Mouse (Mus musculus) olfactory bulb, adult 2 months (tissue): ENCODE results near the gene Klhl12. TPM values are rescaled to one million over a fixed set of nuclear protein-coding genes. Genes with fewer than 3 reads are reported as not detected.

Experiments
- H3K27ac ChIP-seq: fragments of 200-500 bp; 2 replicates; pipeline ENCODE4 v1.5.1; 2012; ENCODE audit warnings: low read depth, low read length; ENCODE audit not compliant: insufficient read depth
- H3K4me1 ChIP-seq: fragments of 200-500 bp; 2 replicates; pipeline ENCODE4 v1.6.1; 2012; ENCODE audit warnings: low read length; ENCODE audit not compliant: control insufficient read depth, insufficient read depth
- H3K4me3 ChIP-seq: fragments of 200-500 bp; 2 replicates; pipeline ENCODE4 v1.5.1; 2012; ENCODE audit warnings: mild to moderate bottlenecking, low read depth, low read length, moderate library complexity; ENCODE audit not compliant: insufficient read depth
- CTCF ChIP-seq: fragments of 200-500 bp; IDR thresholded peaks from 2 replicates; pipeline ENCODE4 v1.5.1; 2012; ENCODE audit warnings: low read depth, mild to moderate bottlenecking, low read length, moderate library complexity; ENCODE audit not compliant: insufficient read depth
- POLR2A ChIP-seq: fragments of 200-500 bp; IDR thresholded peaks from 2 replicates; pipeline ENCODE4 v1.6.1; 2012; ENCODE audit warnings: mild to moderate bottlenecking, low read depth, low read length, moderate library complexity; ENCODE audit not compliant: insufficient read depth
- WGBS: fragments of 180-500 bp; shearing (Covaris S2); methylation state at CpG from one replicate; pipeline ENCODE4 v1.1.7; 2018; 5-methylcytosine and 5-hydroxymethylcytosine counted together
- polyA plus RNA-seq: library from polyadenylated mRNA; stranded (reverse); fragments of >200 nt; gene quantifications from 2 replicates; pipeline ENCODE4 v1.2.4, GENCODE M21; 2012; ENCODE audit warnings: low replicate concordance; ENCODE audit not compliant: missing spikeins, insufficient read depth, insufficient read length

Gene Klhl12
- not detected in 2 replicates for polyA plus RNA-seq

DNA sequence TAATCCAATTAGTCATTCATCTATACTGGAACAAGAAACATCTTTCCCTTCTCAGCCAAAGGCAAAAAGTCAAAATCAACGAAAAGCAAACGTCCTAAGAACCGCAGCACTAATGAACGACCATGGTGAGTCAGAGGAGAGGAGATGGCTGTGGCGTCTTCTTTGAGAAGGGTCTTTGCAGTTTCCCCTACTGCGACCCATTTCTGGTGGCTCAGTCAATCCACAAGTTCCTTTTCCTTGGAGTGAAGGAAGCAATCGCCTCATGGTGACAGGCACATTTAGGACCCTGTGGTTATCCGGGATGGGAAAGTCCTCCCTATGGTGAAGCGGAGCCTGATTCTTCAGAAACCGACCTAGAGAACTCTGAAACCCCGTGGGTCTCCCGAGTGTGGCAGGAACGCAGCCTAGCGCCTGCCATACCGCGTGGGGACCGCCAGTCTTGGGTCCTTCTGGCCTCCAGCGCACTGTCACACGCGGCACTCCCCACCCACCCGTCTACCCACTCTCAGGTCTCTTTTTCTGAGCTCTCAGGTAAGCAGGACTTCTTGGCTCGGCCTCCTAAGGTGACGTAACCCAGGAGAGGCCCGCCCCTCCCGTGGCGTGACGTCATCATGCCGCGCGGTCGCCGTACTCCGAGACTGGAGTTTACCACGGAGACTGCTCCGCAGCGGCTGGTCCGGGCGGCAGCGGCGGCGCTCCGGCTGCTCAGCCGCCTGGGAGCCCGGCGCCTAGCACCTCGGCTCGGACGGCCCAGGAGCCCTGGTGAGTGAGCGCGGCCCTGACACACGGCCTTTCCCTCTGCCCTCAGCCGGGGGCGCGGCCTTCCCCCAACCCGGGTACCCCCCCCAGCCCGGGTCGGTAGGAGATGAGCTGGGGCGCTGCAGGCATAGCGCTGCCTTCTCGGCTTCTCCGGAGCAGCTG lies at the start of gene Klhl12:
Klhl12 (plus strand) TSS at position 628 of the 921 bp plus-strand sequence.
- Histone ChIP-seq H3K27ac (no peak within 1 kb of the TSS; the same call in 1 of the 2 replicates), H3K4me3 (peak within 1 kb of the TSS; percentile 93), H3K4me1 (no peaks in the 10 kb centered on the region)
- no peak for TF ChIP-seq CTCF
- TF ChIP-seq POLR2A = no peak
- under 1% methylated on average over 61 of the region's 61 CpGs for WGBS

DNA sequence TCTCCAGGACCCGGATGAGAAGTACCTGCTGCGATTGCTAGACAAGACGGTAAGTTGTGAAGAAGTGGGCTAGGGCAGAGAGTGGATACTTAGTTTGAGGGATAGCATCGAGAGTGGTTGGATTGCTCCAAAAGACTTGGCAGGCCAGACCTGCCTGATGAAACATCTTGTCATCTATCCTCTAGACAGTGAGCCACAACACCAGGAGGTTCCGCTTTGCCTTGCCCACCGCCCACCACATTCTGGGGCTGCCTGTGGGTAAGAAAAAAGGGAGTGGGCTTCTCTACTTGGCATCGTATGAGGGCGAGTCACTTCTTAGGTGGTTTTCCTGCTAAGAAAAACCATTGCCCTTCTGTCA lies 48.9 kb upstream of the Klhl12 start:
- H3K4me1 ChIP-seq = peaks cover 9% of the 10 kb centered on the region
- H3K27ac ChIP-seq = no peak overlapping the region
- WGBS = 36% methylated on average over 8 of the region's 8 CpGs
- H3K4me3 ChIP-seq = peak overlapping the region; percentile 59
- TF ChIP-seq POLR2A (no peak), CTCF (no peak)

DNA sequence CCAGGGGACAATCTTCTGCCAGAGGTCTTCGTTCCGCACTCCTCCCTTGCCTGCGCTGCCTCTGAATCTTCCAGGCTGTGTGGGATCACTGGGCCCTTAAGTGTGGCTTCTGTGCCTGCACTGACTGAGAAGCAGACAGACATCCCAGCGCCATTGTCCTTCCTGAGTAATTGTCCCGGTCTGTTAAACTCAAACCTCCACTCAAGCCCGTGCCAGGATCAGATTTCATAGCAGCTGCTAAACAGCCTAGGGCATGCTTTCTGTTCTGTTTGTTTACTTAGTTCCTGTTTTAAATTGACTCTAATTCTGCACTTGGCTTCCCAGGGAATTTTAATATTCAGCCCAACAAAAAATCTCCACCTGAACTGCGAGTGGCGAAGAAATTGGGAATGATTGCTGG lies 47.3 kb upstream of the Klhl12 start:
- Histone ChIP-seq H3K4me3 (no peak overlapping the region), H3K27ac (no peak overlapping the region), H3K4me1 (peaks cover 9% of the 10 kb centered on the region)
- 88% methylated on average over 8 of the region's 8 CpGs for WGBS
- TF ChIP-seq POLR2A (no peak), CTCF (no peak)

DNA sequence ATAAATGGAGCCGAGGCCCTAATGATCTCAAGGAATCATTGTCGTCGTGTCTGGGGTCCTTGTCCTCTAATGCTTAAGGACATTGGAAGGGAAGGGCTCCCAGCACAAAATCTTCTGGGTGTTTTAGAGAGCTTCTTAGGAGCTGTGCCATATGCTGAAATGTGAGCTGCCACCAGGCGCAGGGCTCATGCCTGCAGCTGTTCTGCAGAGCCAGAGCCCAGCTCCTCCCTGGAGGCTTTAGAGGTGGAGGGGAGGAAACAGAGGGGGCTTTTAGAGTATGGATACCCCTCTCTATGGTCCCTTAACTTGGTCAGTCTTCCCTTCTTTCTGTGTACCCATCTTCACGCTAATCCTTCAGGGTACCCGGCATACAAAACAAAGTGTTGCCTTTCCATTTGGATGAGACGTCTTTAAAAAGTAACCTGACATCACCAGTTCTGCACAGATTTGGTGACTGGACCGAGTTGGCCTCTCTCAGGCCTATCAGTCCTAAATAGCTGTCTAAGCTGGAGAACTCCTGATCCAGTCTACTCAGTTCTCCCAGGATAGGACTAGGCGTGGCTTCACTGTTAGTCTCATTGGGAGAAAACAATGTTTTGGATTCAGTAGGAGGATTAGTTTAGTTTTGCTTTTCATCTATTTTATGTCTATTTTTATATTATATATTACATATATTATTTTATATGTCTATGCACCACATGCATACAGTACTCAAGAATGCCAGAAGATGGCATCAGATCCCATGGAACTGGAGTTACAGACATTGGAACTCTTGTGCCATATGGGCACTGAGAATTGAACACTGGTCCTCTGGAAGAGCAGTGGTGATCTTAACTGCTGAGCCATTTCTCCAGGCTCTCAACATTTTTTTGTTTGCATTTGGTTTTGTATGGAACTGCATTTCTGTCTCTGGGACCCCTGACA lies 43.4 kb upstream of the Klhl12 start:
- Histone ChIP-seq H3K27ac (no peak overlapping the region), H3K4me1 (peaks cover under 1% of the 10 kb centered on the region; the same call in 1 of the 2 replicates), H3K4me3 (no peak overlapping the region)
- 95% methylated on average over 9 of the region's 9 CpGs for WGBS
- TF ChIP-seq CTCF = no peak
- TF ChIP-seq POLR2A = no peak

DNA sequence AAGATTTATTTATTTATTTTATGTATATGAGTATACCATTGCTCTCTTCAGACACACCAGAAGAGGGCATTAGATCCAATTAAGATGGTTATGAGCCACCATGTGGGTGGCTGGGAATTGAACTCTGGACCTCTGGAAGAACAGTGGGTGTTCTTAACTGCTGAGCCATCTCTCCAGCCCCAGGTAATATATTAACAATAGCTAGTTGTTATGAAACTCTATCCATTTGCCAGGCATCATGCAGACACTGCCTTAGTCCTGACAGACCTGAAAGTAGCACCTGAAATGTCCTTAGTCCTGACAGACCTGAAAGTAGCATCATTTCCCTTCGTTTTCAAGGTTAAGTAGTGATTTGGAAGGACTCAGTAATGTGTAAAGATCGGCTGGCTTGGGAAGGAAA lies 41.3 kb upstream of the Klhl12 start:
- no peak for TF ChIP-seq CTCF
- TF ChIP-seq POLR2A = no peak
- Histone ChIP-seq H3K27ac (no peak overlapping the region), H3K4me3 (no peak overlapping the region), H3K4me1 (peaks cover 4% of the 10 kb centered on the region)
- 61% methylated on average over 2 of the region's 2 CpGs for WGBS

DNA sequence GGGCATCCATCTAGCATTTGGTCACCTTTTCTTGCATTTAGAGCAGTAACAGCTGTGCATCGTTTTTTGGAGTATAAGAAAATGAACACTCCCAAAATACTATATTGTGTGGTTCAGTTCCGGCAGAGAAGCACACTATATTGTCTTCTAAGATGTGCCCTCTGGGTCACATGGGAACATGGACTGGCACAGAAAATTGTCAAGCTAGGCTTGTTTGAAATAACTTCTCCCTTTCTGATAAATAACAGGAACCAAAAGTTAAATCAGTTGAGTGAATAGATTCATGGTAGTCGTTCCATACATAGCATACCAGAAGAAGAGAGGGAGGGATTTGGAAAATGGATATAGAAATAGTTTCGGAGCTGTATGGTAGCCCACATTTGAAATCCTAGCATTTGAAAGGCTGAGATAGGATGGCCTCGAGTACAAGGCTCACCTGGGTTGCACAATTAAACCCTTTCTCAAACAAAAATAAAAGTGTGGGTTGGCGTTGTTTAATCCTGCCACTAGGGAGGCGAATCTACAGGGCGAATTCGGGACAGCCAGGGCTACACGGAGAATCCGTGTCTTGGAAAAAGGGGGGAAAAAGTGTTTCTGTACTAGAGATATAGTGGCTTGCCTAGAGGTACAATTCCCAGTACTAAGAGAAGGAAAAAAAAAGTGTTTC lies 40.7 kb upstream of the Klhl12 start:
- WGBS = 10% methylated on average over 11 of the region's 11 CpGs
- TF ChIP-seq CTCF = no peak
- no peak for TF ChIP-seq POLR2A
- peaks cover 4% of the 10 kb centered on the region for H3K4me1 ChIP-seq
- peak overlapping the region; percentile 89 for H3K4me3 ChIP-seq
- H3K27ac ChIP-seq = peak overlapping the region; percentile 50

DNA sequence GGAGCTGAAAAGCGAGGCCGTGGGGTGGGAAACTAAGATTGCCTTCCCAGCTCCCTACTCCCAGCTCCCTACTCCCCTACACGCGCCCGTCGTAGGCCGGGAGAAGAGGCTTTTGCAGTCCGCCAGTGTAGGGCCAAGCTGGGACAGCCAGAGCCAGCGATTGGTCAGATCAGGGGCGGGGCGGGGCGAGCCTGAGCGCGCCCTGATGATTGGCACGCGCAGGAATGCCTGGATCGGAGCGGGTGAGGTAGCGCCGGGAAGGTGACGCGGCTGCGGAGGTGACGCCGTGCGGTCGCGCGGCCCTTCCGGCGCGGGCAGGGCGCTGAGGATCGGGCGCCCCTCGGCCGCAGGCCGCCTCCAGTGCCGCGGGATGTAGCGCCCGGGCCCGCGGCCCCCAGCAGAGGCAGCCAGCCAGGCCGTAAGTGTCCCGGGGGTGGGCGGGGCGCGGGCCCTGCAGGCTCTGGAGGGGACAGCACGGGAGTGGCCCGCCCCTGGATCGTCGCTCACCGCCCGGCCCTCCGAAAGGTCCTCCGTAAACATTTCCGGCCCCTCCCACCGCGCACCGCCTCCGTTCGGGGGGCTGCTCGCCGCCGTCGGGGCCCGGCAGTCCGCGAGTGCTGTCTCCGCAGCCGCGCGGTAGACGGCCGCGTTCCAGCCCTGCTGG lies 40.0 kb upstream of the Klhl12 start, which contains the start of gene Adipor1:
Adipor1 (plus strand) TSS at position 211 of the 664 bp plus-strand sequence.
- Histone ChIP-seq H3K4me1 (peaks cover 4% of the 10 kb centered on the region), H3K27ac (peak within 1 kb of the TSS; percentile 50), H3K4me3 (peak within 1 kb of the TSS; percentile 89)
- TF ChIP-seq POLR2A (peak; percentile 51), CTCF (no peak)
- under 1% methylated on average over 77 of the region's 77 CpGs for WGBS
